Mouse (Mus musculus) kidney, embryonic 16.5 days (tissue): Measurements from ENCODE around the gene Zfp979. TPM values are rescaled to one million over a fixed set of nuclear protein-coding genes. Genes with fewer than 3 reads are reported as not detected.
"Not testable (repeated sequence)": the region's sequence is repeated elsewhere in the genome, so short reads cannot be mapped to it uniquely, and the experiment has no call there.

Source experiments
- ATAC-seq: fragments of 200-750 bp; cut with Nextera tagmentation; 2 replicates; pipeline ENCODE4 v1.8.0; 2017; ENCODE audit warnings: moderate TSS enrichment; ENCODE audit not compliant: low FRiP score, low TSS enrichment
- H3K27ac ChIP-seq: fragments of 300-500 bp; sonication (generic); 2 replicates; pipeline ENCODE4 v1.5.1; 2014; ENCODE audit warnings: low read length
- H3K27me3 ChIP-seq: fragments of 300-500 bp; sonication (generic); 2 replicates; pipeline ENCODE4 v1.6.1; 2014; ENCODE audit warnings: low read length, control low read depth, mixed read lengths; ENCODE audit not compliant: insufficient read depth
- H3K36me3 ChIP-seq: fragments of 300-500 bp; sonication (generic); 2 replicates; pipeline ENCODE4 v1.6.1; 2014; ENCODE audit warnings: low read length, control low read depth, mixed read lengths; ENCODE audit not compliant: insufficient read depth
- H3K4me1 ChIP-seq: fragments of 300-500 bp; sonication (generic); 2 replicates; pipeline ENCODE4 v1.6.1; 2014; ENCODE audit warnings: low read length, control low read depth, mixed read lengths; ENCODE audit not compliant: insufficient read depth
- H3K4me2 ChIP-seq: fragments of 300-500 bp; sonication (generic); replicated peaks from 2 replicates; pipeline ENCODE4 v1.6.1; 2014; ENCODE audit warnings: low read depth, low read length
- H3K4me3 ChIP-seq: fragments of 300-500 bp; sonication (generic); 2 replicates; pipeline ENCODE4 v1.5.1; 2014; ENCODE audit warnings: mild to moderate bottlenecking, low read length
- H3K9ac ChIP-seq: fragments of 300-500 bp; sonication (generic); replicated peaks from 2 replicates; pipeline ENCODE4 v1.6.1; 2014; ENCODE audit warnings: low read length
- H3K9me3 ChIP-seq: fragments of 300-500 bp; sonication (generic); 2 replicates; pipeline ENCODE4 v1.6.1; 2016; ENCODE audit warnings: low read length, control low read depth
- WGBS: fragments of 180-500 bp; shearing (Covaris S2); extraction: QIAGEN DNeasy Blood & Tissue Kit; methylation state at CpG from one replicate; pipeline ENCODE4 v1.1.7; 2014; 5-methylcytosine and 5-hydroxymethylcytosine counted together
- polyA plus RNA-seq: library from polyadenylated mRNA; unstranded; fragments of >200 nt; fragmentation: Nextera tagmentation; extraction: Ambion mirVana; gene quantifications from 2 replicates; pipeline ENCODE4 v1.2.1, GENCODE M21; 2015

The Zfp979 gene
- polyA plus RNA-seq, 1 experiment from 2014 or later, result 4.1 TPM

GRCm38 (mm10) chr4:147597685-147598084 lies 44.6 kb downstream of the Zfp979 start:
- 46% methylated on average over 1 of the region's 1 CpGs for WGBS
- H3K27me3 ChIP-seq, result no peaks in the 10 kb centered on the region
- H3K9me3 ChIP-seq, result peaks cover 6% of the 10 kb centered on the region
- no peaks in the 10 kb centered on the region for H3K36me3 ChIP-seq
- ATAC-seq, result no peak
- H3K9ac ChIP-seq, result no peak overlapping the region
- no peaks in the 10 kb centered on the region for H3K4me1 ChIP-seq
- H3K4me3 ChIP-seq, result no peak overlapping the region
- H3K4me2 ChIP-seq, result no peak overlapping the region
- H3K27ac ChIP-seq, result no peak overlapping the region

- not testable (repeated sequence) for ATAC-seq, H3K9me3 ChIP-seq, H3K4me2 ChIP-seq
Observed at GRCm38 (mm10) chr4:147594630-147595029, 47.7 kb downstream of the Zfp979 start.

GRCm38 (mm10) chr4:147586511-147587473 lies 55.5 kb downstream of the Zfp979 start:
- ATAC-seq, result peak; percentile 67; the same call in 1 of the 2 replicates

More at GRCm38 (mm10) chr4:147594630-147595029, 47.7 kb downstream of the Zfp979 start:
- H3K4me3 ChIP-seq, H3K36me3 ChIP-seq, H3K27me3 ChIP-seq, H3K27ac ChIP-seq, H3K9ac ChIP-seq, H3K4me1 ChIP-seq: not testable (repeated sequence)
- WGBS, result 86% methylated on average over 3 of the region's 3 CpGs

GRCm38 (mm10) chr4:147579371-147579770 lies 62.9 kb downstream of the Zfp979 start:
- H3K9ac ChIP-seq, H3K4me3 ChIP-seq, H3K4me2 ChIP-seq, ATAC-seq, H3K9me3 ChIP-seq, H3K36me3 ChIP-seq, H3K27me3 ChIP-seq, H3K4me1 ChIP-seq, H3K27ac ChIP-seq: not testable (repeated sequence)
- WGBS, result 92% methylated on average over 4 of the region's 4 CpGs

More at GRCm38 (mm10) chr4:147586511-147587473, 55.5 kb downstream of the Zfp979 start:
- Histone ChIP-seq H3K27me3 (no peaks in the 10 kb centered on the region), H3K9me3 (peaks cover 16% of the 10 kb centered on the region; the same call in 1 of the 2 replicates), H3K4me3 (no peak overlapping the region), H3K27ac (no peak overlapping the region), H3K9ac (no peak overlapping the region), H3K4me2 (no peak overlapping the region), H3K36me3 (no peaks in the 10 kb centered on the region), H3K4me1 (no peaks in the 10 kb centered on the region)
- WGBS, result 68% methylated on average over 1 of the region's 1 CpGs

GRCm38 (mm10) chr4:147571156-147571555 lies 71.2 kb downstream of the Zfp979 start:
- not testable (repeated sequence) for H3K9ac ChIP-seq, H3K4me1 ChIP-seq, H3K27ac ChIP-seq, H3K4me3 ChIP-seq, H3K4me2 ChIP-seq, H3K36me3 ChIP-seq, H3K9me3 ChIP-seq, ATAC-seq, H3K27me3 ChIP-seq
- 88% methylated on average over 8 of the region's 8 CpGs for WGBS

GRCm38 (mm10) chr4:147565426-147566220 lies 76.7 kb downstream of the Zfp979 start:
- WGBS, result 66% methylated on average over 6 of the region's 6 CpGs
- Histone ChIP-seq H3K9ac (no peak overlapping the region), H3K4me2 (no peak overlapping the region), H3K27ac (no peak overlapping the region), H3K4me3 (no peak overlapping the region), H3K36me3 (no peaks in the 10 kb centered on the region), H3K27me3 (no peaks in the 10 kb centered on the region), H3K9me3 (0 out of 2 replicates have a peak, but pooled peaks cover 4% of the 10 kb centered on the region), H3K4me1 (no peaks in the 10 kb centered on the region)
- ATAC-seq, result no peak

Other genes starting within 250 kb of the Zfp979 start
- 6.6 and 6.9 TPM in 2 replicates for gene Zfp982, start 150.1 kb downstream of the Zfp979 start, polyA plus RNA-seq
- 0.35 and 0.46 TPM in 2 replicates for gene Gm16503, start 102.3 kb downstream of the Zfp979 start, polyA plus RNA-seq
- 0.30 and 0.36 TPM in 2 replicates for gene Zfp985, start 89.2 kb downstream of the Zfp979 start, polyA plus RNA-seq
- not detected in 2 replicates for gene Zfp534, start 60.0 kb upstream of the Zfp979 start, polyA plus RNA-seq
- 9.9 and 11.0 TPM in 2 replicates for gene Zfp984, start 167.3 kb upstream of the Zfp979 start, polyA plus RNA-seq
- 5.4 TPM in 2 replicates for gene Zfp933, start 205.9 kb upstream of the Zfp979 start, polyA plus RNA-seq
- gene Miip, start 226.3 kb upstream of the Zfp979 start, polyA plus RNA-seq, result 55.3 and 55.4 TPM in 2 replicates
- gene Fv1, start 226.5 kb upstream of the Zfp979 start, polyA plus RNA-seq, result 12.9 and 13.1 TPM in 2 replicates